Mouse (Mus musculus): ENCODE data around the gene Tmem14c. TPM values are rescaled to one million over a fixed set of nuclear protein-coding genes. Genes with fewer than 3 reads are reported as not detected.
"Not testable (repeated sequence)": the region's sequence is repeated elsewhere in the genome, so short reads cannot be mapped to it uniquely, and the experiment has no call there.

Tmem14c gene
- total and polyA plus RNA-seq, 2 experiments from 2014 or later: 142 to 282 TPM

GRCm38 (mm10) chr13:40986081-40986480 is 30.0 kb upstream of the Tmem14c start:
- Histone ChIP-seq H3K9me3 (replicated peaks; ENCODE audit: control insufficient read depth, low read length) (no peaks in the 10 kb centered on the region), H3K4me3 (ENCODE audit: low read depth, low read length) (no peak overlapping the region), H3K4me1 (ENCODE audit: control insufficient read depth, insufficient read depth) (no peaks in the 10 kb centered on the region), H3K27ac (ENCODE audit: low read depth) (no peak overlapping the region), H3K4me2 (ENCODE audit: low read depth, low read length) (no peak overlapping the region), H3K9ac (replicated peaks; ENCODE audit: low read depth, low read length) (no peak overlapping the region), H3K27me3 (ENCODE audit: control insufficient read depth, insufficient read depth, low read length) (no peaks in the 10 kb centered on the region), H3K36me3 (replicated peaks; ENCODE audit: control insufficient read depth, insufficient read depth, low read length) (no peaks in the 10 kb centered on the region)
- TF ChIP-seq EP300 (IDR thresholded peaks at IDR 0.05; ENCODE audit: low read depth) (no peak), CTCF (IDR thresholded peaks at IDR 0.05; ENCODE audit: low read depth) (no peak)
- no peak for ATAC-seq (ENCODE audit: insufficient read depth, low read depth)
- DNase-seq (ENCODE audit: low spot score): no peak
- 86% methylated on average over 5 of the region's 5 CpGs for WGBS

DNA sequence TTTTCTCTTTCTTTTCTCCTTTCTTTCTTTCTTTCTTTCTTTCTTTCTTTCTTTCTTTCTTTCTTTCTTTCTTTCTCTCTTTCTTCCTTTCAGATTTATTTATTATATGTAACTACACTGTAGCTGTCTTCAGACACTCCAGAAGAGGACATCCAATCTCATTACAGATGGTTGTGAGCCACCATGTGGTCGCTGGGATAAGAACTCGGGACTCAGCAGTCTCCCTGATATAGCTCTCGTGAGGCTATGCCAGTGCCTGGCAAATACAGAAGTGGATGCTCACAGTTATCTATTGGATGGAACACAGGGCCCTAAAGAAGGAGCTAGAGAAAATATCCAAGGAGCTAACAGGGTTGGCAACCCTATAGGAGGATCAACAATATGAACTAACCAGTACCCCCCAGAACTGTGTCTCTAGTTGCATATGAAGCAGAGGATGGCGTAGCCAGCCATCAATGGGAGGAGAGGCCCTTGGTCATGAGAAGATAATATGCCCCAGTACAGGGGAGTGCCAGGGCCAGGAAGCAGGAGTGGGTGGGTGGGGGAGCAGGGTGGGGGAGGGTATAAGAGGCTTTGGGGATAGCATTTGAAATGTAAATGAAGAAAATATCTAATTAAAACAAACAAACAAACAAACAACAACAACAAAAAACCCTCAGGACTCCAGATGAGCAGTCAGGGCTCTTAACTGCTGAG is 28.3 kb upstream of the Tmem14c start:
- not testable (repeated sequence) for DNase-seq (ENCODE audit: low spot score); H3K36me3 ChIP-seq (replicated peaks; ENCODE audit: control insufficient read depth, insufficient read depth, low read length); H3K4me1 ChIP-seq (ENCODE audit: control insufficient read depth, insufficient read depth); H3K27ac ChIP-seq (ENCODE audit: low read depth); H3K9ac ChIP-seq (replicated peaks; ENCODE audit: low read depth, low read length); ATAC-seq (ENCODE audit: insufficient read depth, low read depth); H3K4me2 ChIP-seq (ENCODE audit: low read depth, low read length); H3K9me3 ChIP-seq (replicated peaks; ENCODE audit: control insufficient read depth, low read length); H3K4me3 ChIP-seq (ENCODE audit: low read depth, low read length); H3K27me3 ChIP-seq (ENCODE audit: control insufficient read depth, insufficient read depth, low read length)
- WGBS: 51% methylated on average over 4 of the region's 4 CpGs

GRCm38 (mm10) chr13:40988418-40988817 is 27.7 kb upstream of the Tmem14c start:
- Histone ChIP-seq H3K27me3 (ENCODE audit: control insufficient read depth, insufficient read depth, low read length) (no peaks in the 10 kb centered on the region), H3K4me2 (ENCODE audit: low read depth, low read length) (no peak overlapping the region), H3K4me3 (ENCODE audit: low read depth, low read length) (no peak overlapping the region), H3K9ac (replicated peaks; ENCODE audit: low read depth, low read length) (no peak overlapping the region), H3K9me3 (replicated peaks; ENCODE audit: control insufficient read depth, low read length) (no peaks in the 10 kb centered on the region), H3K4me1 (ENCODE audit: control insufficient read depth, insufficient read depth) (no peaks in the 10 kb centered on the region), H3K27ac (ENCODE audit: low read depth) (no peak overlapping the region), H3K36me3 (replicated peaks; ENCODE audit: control insufficient read depth, insufficient read depth, low read length) (no peaks in the 10 kb centered on the region)
- DNase-seq (ENCODE audit: low spot score): no peak
- 33% methylated on average over 2 of the region's 2 CpGs for WGBS
- ATAC-seq (ENCODE audit: insufficient read depth, low read depth): no peak
- TF ChIP-seq CTCF (IDR thresholded peaks at IDR 0.05; ENCODE audit: low read depth) (no peak), EP300 (IDR thresholded peaks at IDR 0.05; ENCODE audit: low read depth) (no peak)

- ATAC-seq (ENCODE audit: insufficient read depth, low read depth): no peak
- no peak overlapping the region for H3K27ac ChIP-seq (ENCODE audit: low read depth)
- H3K36me3 ChIP-seq (replicated peaks; ENCODE audit: control insufficient read depth, insufficient read depth, low read length): no peaks in the 10 kb centered on the region
- TF ChIP-seq EP300 (IDR thresholded peaks at IDR 0.05; ENCODE audit: low read depth): no peak
- no peak for TF ChIP-seq CTCF (IDR thresholded peaks at IDR 0.05; ENCODE audit: low read depth)
- no peaks in the 10 kb centered on the region for H3K27me3 ChIP-seq (ENCODE audit: control insufficient read depth, insufficient read depth, low read length)
- H3K4me1 ChIP-seq (ENCODE audit: control insufficient read depth, insufficient read depth): no peaks in the 10 kb centered on the region
- H3K4me3 ChIP-seq (ENCODE audit: low read depth, low read length): no peak overlapping the region
- H3K9me3 ChIP-seq (replicated peaks; ENCODE audit: control insufficient read depth, low read length): no peaks in the 10 kb centered on the region
- H3K9ac ChIP-seq (replicated peaks; ENCODE audit: low read depth, low read length): no peak overlapping the region
- WGBS: 18% methylated on average over 8 of the region's 8 CpGs
- peak; percentile 24 for DNase-seq (ENCODE audit: low spot score)
- no peak overlapping the region for H3K4me2 ChIP-seq (ENCODE audit: low read depth, low read length)
Observed at GRCm38 (mm10) chr13:40994487-40995263, 21.4 kb upstream of the Tmem14c start.

DNA sequence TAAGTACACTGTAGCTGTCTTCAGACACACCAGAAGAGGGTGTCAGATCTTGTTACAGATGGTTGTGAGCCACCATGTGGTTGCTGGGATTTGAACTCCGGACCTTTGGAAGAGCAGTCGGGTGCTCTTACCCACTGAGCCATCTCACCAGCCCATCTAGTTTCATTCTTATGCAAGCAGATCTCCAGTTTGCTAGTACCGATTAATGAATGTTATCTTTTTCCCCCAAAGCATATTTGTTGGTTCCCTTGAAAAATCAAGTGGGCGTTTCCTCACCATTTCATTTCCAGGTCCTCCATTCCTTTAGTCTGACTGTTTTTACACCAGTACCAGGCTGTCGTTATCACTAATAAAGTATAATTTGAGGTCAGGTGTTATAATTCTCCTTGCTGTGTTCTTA is 17.6 kb upstream of the Tmem14c start:
- WGBS: 94% methylated on average over 5 of the region's 5 CpGs
- not testable (repeated sequence) for ATAC-seq (ENCODE audit: insufficient read depth, low read depth); H3K4me2 ChIP-seq (ENCODE audit: low read depth, low read length)

More for the DNA sequence above, 17.6 kb upstream of the Tmem14c start:
- H3K36me3 ChIP-seq (replicated peaks; ENCODE audit: control insufficient read depth, insufficient read depth, low read length); H3K4me3 ChIP-seq (ENCODE audit: low read depth, low read length); H3K9ac ChIP-seq (replicated peaks; ENCODE audit: low read depth, low read length); H3K27ac ChIP-seq (ENCODE audit: low read depth); H3K27me3 ChIP-seq (ENCODE audit: control insufficient read depth, insufficient read depth, low read length); H3K9me3 ChIP-seq (replicated peaks; ENCODE audit: control insufficient read depth, low read length); DNase-seq (ENCODE audit: low spot score): not testable (repeated sequence)
- peaks cover 13% of the 10 kb centered on the region for H3K4me1 ChIP-seq (ENCODE audit: control insufficient read depth, insufficient read depth)

Measured in heart, postnatal 0 days (tissue).